Mouse (Mus musculus) stomach, embryonic 14.5 days (tissue): Measurements from ENCODE around the gene Bik. TPM values are rescaled to one million over a fixed set of nuclear protein-coding genes. Genes with fewer than 3 reads are reported as not detected.
A peak's percentile ranks its signal among the peaks of the same experiment; 100 is the strongest.

ENCODE experiments used
- ATAC-seq: fragments of 200-750 bp; cut with Nextera tagmentation; 2 replicates; pipeline ENCODE4 v1.8.0; 2017; ENCODE audit warnings: low read depth, moderate TSS enrichment; ENCODE audit not compliant: insufficient number of reproducible peaks, insufficient read depth, low FRiP score
- H3K27ac ChIP-seq: fragments of 300-500 bp; sonication (generic); 2 replicates; pipeline ENCODE4 v1.5.1; 2014; ENCODE audit warnings: mild to moderate bottlenecking, low read length, moderate library complexity, mixed read lengths
- H3K27me3 ChIP-seq: fragments of 300-500 bp; sonication (generic); 2 replicates; pipeline ENCODE4 v1.6.1; 2014; ENCODE audit warnings: low read length, control low read depth, mixed read lengths; ENCODE audit not compliant: control insufficient read depth, insufficient read depth
- H3K36me3 ChIP-seq: fragments of 300-500 bp; sonication (generic); 2 replicates; pipeline ENCODE4 v1.6.1; 2014; ENCODE audit warnings: mild to moderate bottlenecking, control low read depth, low read length, moderate library complexity, mixed read lengths; ENCODE audit not compliant: control insufficient read depth, insufficient read depth
- H3K4me1 ChIP-seq: fragments of 300-500 bp; sonication (generic); 2 replicates; pipeline ENCODE4 v1.6.1; 2014; ENCODE audit warnings: low read length, control low read depth, mixed read lengths; ENCODE audit not compliant: control insufficient read depth, insufficient read depth
- H3K4me2 ChIP-seq: fragments of 300-500 bp; sonication (generic); replicated peaks from 2 replicates; pipeline ENCODE4 v1.6.1; 2014; ENCODE audit warnings: low read depth, low read length, control low read depth
- H3K4me3 ChIP-seq: fragments of 300-500 bp; sonication (generic); 2 replicates; pipeline ENCODE4 v1.5.1; 2014; ENCODE audit warnings: low read depth, low read length, control low read depth
- H3K9ac ChIP-seq: fragments of 300-500 bp; sonication (generic); replicated peaks from 2 replicates; pipeline ENCODE4 v1.6.1; 2014; ENCODE audit warnings: low read depth, mild to moderate bottlenecking, control low read depth, low read length, moderate library complexity, mixed read lengths
- H3K9me3 ChIP-seq: fragments of 300-500 bp; sonication (generic); 2 replicates; pipeline ENCODE4 v1.6.1; 2016; ENCODE audit warnings: low read depth, low read length, control low read depth; ENCODE audit not compliant: control insufficient read depth
- WGBS: fragments of 180-500 bp; shearing (Covaris S2); extraction: QIAGEN DNeasy Blood & Tissue Kit; methylation state at CpG from one replicate; pipeline ENCODE4 v1.1.7; 2014; 5-methylcytosine and 5-hydroxymethylcytosine counted together
- polyA plus RNA-seq: library from polyadenylated mRNA; unstranded; fragments of >200 nt; fragmentation: Nextera tagmentation; extraction: Ambion mirVana; gene quantifications from 2 replicates; pipeline ENCODE4 v1.2.1, GENCODE M21; 2014

Bik gene
- 7.1 and 8.9 TPM in 2 replicates for polyA plus RNA-seq

DNA sequence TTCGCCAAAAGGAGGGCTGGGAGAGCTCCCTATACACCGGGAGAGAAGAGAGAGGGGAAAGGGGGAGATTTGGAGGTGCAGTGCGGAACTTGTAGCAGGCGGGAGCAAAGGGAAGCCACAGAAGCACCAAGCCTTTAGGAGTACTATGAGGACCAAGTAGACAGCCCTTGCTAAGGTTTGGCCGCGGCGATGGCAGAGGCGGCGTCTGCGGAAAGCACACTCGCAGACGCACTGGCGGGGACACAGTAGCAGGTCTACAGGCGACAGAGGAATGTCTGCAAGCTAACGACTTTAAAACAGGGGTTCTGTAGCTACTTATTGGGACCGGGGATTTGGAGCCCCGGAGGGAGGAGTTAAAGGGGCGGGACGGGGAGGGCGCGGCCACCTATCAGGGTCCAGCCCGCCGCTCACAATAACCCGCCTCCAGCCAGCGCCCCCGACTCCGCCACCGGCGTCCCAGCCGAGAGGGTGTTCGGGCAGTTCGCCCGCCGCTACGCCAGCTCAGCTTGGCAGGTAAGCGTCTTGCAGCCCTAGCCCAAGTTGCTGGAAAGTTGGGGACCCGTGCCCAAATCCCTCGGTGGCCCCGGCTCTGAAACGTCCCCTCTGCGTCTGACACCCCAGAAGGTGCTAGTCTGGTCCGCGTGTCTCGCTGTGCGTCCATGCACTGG, at the start of gene Bik:
Bik (plus strand) TSS at position 439 of the 668 bp plus-strand sequence.
- Histone ChIP-seq H3K4me1 (peaks cover 8% of the 10 kb centered on the region; the same call in 1 of the 2 replicates), H3K36me3 (no peaks in the 10 kb centered on the region), H3K9ac (peak within 1 kb of the TSS; percentile 33; the same call in 1 of the 2 replicates), H3K4me3 (peak within 1 kb of the TSS; percentile 49), H3K27ac (no peak within 1 kb of the TSS), H3K27me3 (peaks cover 22% of the 10 kb centered on the region), H3K4me2 (peak within 1 kb of the TSS; percentile 93), H3K9me3 (no peaks in the 10 kb centered on the region)
- WGBS = under 1% methylated on average over 45 of the region's 45 CpGs
- peak; percentile 69 for ATAC-seq

- H3K4me2 ChIP-seq = no peak overlapping the region
- H3K27ac ChIP-seq = no peak overlapping the region
- peaks cover 4% of the 10 kb centered on the region; the same call in 1 of the 2 replicates for H3K4me1 ChIP-seq
- ATAC-seq = no peak
- H3K36me3 ChIP-seq = no peaks in the 10 kb centered on the region
- H3K4me3 ChIP-seq = no peak overlapping the region
- no peak overlapping the region for H3K9ac ChIP-seq
- WGBS = 65% methylated on average over 3 of the region's 3 CpGs
- no peaks in the 10 kb centered on the region for H3K9me3 ChIP-seq
- H3K27me3 ChIP-seq = no peaks in the 10 kb centered on the region
These were observed 48.6 kb upstream of the Bik start for GRCm38 (mm10) chr15:83478096-83478495.

GRCm38 (mm10) chr15:83479818-83480217, 46.8 kb upstream of the Bik start:
- WGBS = 85% methylated on average over 4 of the region's 4 CpGs

GRCm38 (mm10) chr15:83481236-83481780, 45.4 kb upstream of the Bik start:
- H3K27me3 ChIP-seq = no peaks in the 10 kb centered on the region
- no peak overlapping the region for H3K4me2 ChIP-seq
- H3K4me3 ChIP-seq = no peak overlapping the region
- H3K36me3 ChIP-seq = no peaks in the 10 kb centered on the region
- H3K9me3 ChIP-seq = no peaks in the 10 kb centered on the region
- WGBS = 71% methylated on average over 10 of the region's 10 CpGs
- no peak for ATAC-seq
- peaks cover 4% of the 10 kb centered on the region; the same call in 1 of the 2 replicates for H3K4me1 ChIP-seq
- H3K27ac ChIP-seq = no peak overlapping the region
- no peak overlapping the region for H3K9ac ChIP-seq

More at GRCm38 (mm10) chr15:83479818-83480217, 46.8 kb upstream of the Bik start:
- Histone ChIP-seq H3K9ac (no peak overlapping the region), H3K4me2 (no peak overlapping the region), H3K27ac (no peak overlapping the region), H3K27me3 (no peaks in the 10 kb centered on the region), H3K9me3 (no peaks in the 10 kb centered on the region), H3K4me1 (peaks cover 4% of the 10 kb centered on the region; the same call in 1 of the 2 replicates), H3K4me3 (no peak overlapping the region), H3K36me3 (no peaks in the 10 kb centered on the region)
- no peak for ATAC-seq

DNA sequence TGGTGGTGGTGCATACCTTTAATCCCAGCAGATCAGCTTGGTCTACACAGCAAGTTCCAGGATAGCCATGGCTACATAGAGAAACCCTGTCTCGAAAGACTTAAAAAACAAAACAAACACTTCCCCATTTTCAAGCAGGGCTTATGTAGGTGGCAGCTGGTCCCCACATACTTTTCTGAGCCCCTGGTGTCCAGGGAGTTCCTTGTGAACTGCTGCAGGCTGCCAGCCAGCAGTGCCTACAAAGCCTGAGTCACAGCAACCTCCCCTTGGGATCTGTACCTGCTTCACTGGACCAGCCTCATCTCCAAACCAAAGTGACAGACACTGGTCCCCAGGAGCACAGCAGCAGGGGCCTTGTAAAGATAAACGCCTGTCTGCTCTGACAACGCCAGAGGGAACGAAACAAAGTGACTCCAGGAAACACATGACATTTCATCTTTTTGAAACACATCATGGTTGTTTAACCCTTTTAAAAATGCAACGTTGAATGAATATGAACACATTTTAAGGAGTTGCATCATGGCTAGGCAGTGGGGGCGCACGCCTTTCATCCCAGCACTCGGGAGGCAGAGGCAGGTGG, 43.9 kb upstream of the Bik start:
- H3K9ac ChIP-seq = no peak overlapping the region
- no peak overlapping the region for H3K4me2 ChIP-seq
- no peak overlapping the region for H3K27ac ChIP-seq
- ATAC-seq = no peak
- H3K36me3 ChIP-seq = no peaks in the 10 kb centered on the region
- H3K4me3 ChIP-seq = no peak overlapping the region
- peaks cover 4% of the 10 kb centered on the region; the same call in 1 of the 2 replicates for H3K4me1 ChIP-seq
- WGBS = 65% methylated on average over 8 of the region's 8 CpGs
- H3K27me3 ChIP-seq = no peaks in the 10 kb centered on the region
- H3K9me3 ChIP-seq = no peaks in the 10 kb centered on the region

DNA sequence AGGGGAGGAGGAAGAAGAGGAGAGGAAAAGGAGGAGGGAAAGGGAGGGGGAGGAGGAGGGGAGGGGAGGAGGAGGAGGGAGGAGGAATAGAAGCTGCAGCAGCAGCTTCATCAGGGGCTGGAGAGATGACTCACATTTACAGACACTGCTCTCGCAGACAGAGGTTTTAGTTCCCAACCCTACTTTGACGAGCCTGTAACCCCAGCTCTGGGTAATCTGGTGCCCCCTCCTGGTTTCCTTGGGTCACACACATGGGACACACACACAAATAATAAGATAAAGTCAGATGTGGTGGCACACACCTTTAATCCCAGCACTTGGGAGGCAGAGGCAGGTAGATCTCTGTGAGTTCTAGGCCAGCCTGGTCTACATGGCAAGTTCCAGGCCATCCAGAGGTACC, 43.2 kb upstream of the Bik start:
- no peak for ATAC-seq
- Histone ChIP-seq H3K36me3 (no peaks in the 10 kb centered on the region), H3K27me3 (no peaks in the 10 kb centered on the region), H3K4me2 (no peak overlapping the region), H3K27ac (no peak overlapping the region), H3K9me3 (no peaks in the 10 kb centered on the region), H3K9ac (no peak overlapping the region), H3K4me3 (no peak overlapping the region), H3K4me1 (peaks cover 4% of the 10 kb centered on the region; the same call in 1 of the 2 replicates)
- WGBS = 39% methylated on average over 2 of the region's 2 CpGs

GRCm38 (mm10) chr15:83484311-83484710, 42.4 kb upstream of the Bik start:
- Histone ChIP-seq H3K4me3 (no peak overlapping the region), H3K9me3 (no peaks in the 10 kb centered on the region), H3K4me2 (no peak overlapping the region), H3K9ac (no peak overlapping the region), H3K27ac (no peak overlapping the region), H3K27me3 (no peaks in the 10 kb centered on the region), H3K4me1 (no peaks in the 10 kb centered on the region), H3K36me3 (no peaks in the 10 kb centered on the region)
- no peak for ATAC-seq
- WGBS = 92% methylated on average over 10 of the region's 10 CpGs

DNA sequence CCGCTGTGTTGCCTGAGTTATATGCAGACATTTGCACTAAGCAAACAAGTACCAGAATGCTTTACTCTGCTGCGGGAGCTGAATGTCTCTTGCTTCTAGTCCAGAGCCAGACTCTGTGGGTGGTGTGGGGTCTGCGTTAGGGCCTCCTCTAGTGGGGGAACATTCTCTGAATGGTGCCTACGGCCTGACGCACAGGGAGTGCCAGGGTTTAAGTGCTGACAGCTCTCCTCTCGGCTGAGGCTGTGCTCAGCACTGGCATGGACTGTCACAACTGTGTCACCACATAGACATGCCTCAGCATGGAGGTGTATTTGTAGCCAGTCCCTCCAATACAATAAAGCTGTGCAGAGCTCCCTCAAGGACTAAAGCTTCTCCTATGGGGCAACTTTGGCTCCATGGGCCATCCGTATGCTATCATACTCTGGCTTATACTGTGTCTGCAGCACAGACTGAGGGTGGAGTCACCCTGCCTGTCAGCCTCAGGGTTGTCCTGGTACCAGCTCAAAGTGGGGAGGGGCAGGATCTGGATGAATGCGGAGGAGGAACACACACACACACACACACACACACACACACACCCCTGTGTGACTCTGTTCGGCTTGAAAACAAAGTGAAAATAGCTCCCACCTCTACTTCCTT, 39.1 kb upstream of the Bik start:
- 70% methylated on average over 9 of the region's 9 CpGs for WGBS
- H3K27ac ChIP-seq = no peak overlapping the region
- H3K9me3 ChIP-seq = no peaks in the 10 kb centered on the region
- no peaks in the 10 kb centered on the region for H3K4me1 ChIP-seq
- H3K4me3 ChIP-seq = no peak overlapping the region
- no peak for ATAC-seq
- H3K4me2 ChIP-seq = no peak overlapping the region
- H3K9ac ChIP-seq = no peak overlapping the region
- H3K36me3 ChIP-seq = no peaks in the 10 kb centered on the region; the same call in 1 of the 2 replicates
- no peaks in the 10 kb centered on the region for H3K27me3 ChIP-seq
